Mouse (Mus musculus): ENCODE measurements at regions not wholly inside any gene's neighbourhood (a gene's known extent, or its start where the extent isn't known, plus 50 kb on each side); places are given as distances from the start of the nearest gene placed in this dataset.

DNA sequence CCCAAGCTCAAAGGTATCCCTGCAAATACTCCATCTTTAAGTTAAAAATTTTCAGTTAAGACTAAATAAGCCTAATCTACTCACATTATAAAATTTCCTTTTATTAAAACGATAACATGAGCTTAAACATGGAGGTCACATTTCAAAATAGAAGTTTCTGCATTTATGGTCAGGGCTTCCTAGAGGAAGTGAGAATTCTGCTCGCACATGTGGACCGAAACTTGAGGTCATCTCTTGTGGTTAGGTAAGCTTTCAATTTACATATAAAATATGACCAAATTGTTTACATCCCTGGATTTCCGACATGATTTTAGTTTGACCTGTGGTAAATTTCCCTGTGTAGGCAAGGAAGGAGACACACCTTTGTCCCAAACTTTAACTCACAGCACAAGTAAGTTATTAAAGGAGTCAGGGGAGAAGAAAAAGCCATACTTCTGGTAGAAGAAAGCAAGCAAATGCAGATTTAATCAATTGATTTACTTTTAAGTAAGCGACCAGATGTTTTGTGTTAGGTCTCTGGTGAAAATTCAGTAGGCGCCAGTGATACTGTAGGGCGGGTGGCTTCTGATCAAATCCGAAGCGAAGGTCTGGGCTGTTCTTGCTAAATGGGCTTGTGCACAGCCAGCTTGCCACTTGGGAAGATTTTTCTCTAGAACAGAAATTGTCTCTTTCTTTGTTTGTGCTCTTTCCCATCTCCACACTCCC is 119.5 kb upstream of the Dkk2 start:
- TF ChIP-seq TAL1 (conservative IDR thresholded peaks at IDR 0.05; ENCODE audit: low read depth, low read length): no peak
- no peak for TF ChIP-seq CTCF (IDR thresholded peaks at IDR 0.05; ENCODE audit: low read depth, low read length)
- TF ChIP-seq GATA2 (IDR thresholded peaks at IDR 0.05; ENCODE audit: borderline replicate concordance, low read depth, low read length): no peak

Data from G1E (cell line).